Mouse (Mus musculus) forebrain, embryonic 11.5 days (tissue): ENCODE data around the gene Scyl3. TPM values are rescaled to one million over a fixed set of nuclear protein-coding genes. Genes with fewer than 3 reads are reported as not detected.
A peak's percentile ranks its signal among the peaks of the same experiment; 100 is the strongest.

Source experiments
- ATAC-seq: fragments of 200-750 bp; cut with Nextera tagmentation; replicated peaks from 2 replicates; pipeline ENCODE4 v1.8.0; 2017; ENCODE audit warnings: moderate TSS enrichment; ENCODE audit not compliant: low FRiP score
- DNase-seq: peaks from one replicate; pipeline ENCODE4 v3.0.0-alpha.2; 2017; ENCODE audit warnings: low spot score
- H3K27ac ChIP-seq: fragments of 300-500 bp; sonication (generic); 2 replicates; pipeline ENCODE4 v1.5.1; 2014; ENCODE audit warnings: low read depth, low read length
- H3K27me3 ChIP-seq: fragments of 300-500 bp; sonication (generic); 2 replicates; pipeline ENCODE4 v1.6.1; 2014; ENCODE audit warnings: mild to moderate bottlenecking, low read length, mixed read lengths; ENCODE audit not compliant: control insufficient read depth, insufficient read depth
- H3K36me3 ChIP-seq: fragments of 300-500 bp; sonication (generic); 2 replicates; pipeline ENCODE4 v1.6.1; 2014; ENCODE audit warnings: mild to moderate bottlenecking, low read length, moderate library complexity, mixed read lengths; ENCODE audit not compliant: control insufficient read depth, insufficient read depth
- H3K4me1 ChIP-seq: fragments of 300-500 bp; sonication (generic); replicated peaks from 2 replicates; pipeline ENCODE4 v1.6.1; 2014; ENCODE audit warnings: low read length, mixed read lengths; ENCODE audit not compliant: control insufficient read depth, insufficient read depth
- H3K4me2 ChIP-seq: fragments of 300-500 bp; sonication (generic); 2 replicates; pipeline ENCODE4 v1.6.1; 2014; ENCODE audit warnings: low read depth, mild to moderate bottlenecking, low read length, moderate library complexity, mixed read lengths; ENCODE audit not compliant: severe bottlenecking
- H3K4me3 ChIP-seq: fragments of 300-500 bp; sonication (generic); 2 replicates; pipeline ENCODE4 v1.5.1; 2014; ENCODE audit warnings: low read depth, low read length
- H3K9ac ChIP-seq: fragments of 300-500 bp; sonication (generic); 2 replicates; pipeline ENCODE4 v1.6.1; 2014; ENCODE audit warnings: low read length
- H3K9me3 ChIP-seq: fragments of 300-500 bp; sonication (generic); 2 replicates; pipeline ENCODE4 v1.6.1; 2016; ENCODE audit warnings: low read length, mixed read lengths; ENCODE audit not compliant: control insufficient read depth
- WGBS: fragments of 180-500 bp; shearing (Covaris S2); extraction: QIAGEN DNeasy Blood & Tissue Kit; methylation state at CpG from one replicate; pipeline ENCODE4 v1.1.7; 2014; 5-methylcytosine and 5-hydroxymethylcytosine counted together
- polyA plus RNA-seq: library from polyadenylated mRNA; unstranded; fragments of >200 nt; fragmentation: Nextera tagmentation; extraction: Ambion mirVana; gene quantifications from 2 replicates; pipeline ENCODE4 v1.2.1, GENCODE M21; 2014

Gene Scyl3
- 20.1 and 21.3 TPM in 2 replicates for polyA plus RNA-seq

- Histone ChIP-seq H3K4me1 (peaks cover 3% of the 10 kb centered on the region; the same call in 1 of the 2 replicates), H3K4me3 (peak within 1 kb of the TSS; percentile 89), H3K9me3 (no peaks in the 10 kb centered on the region), H3K9ac (peak within 1 kb of the TSS; percentile 93), H3K27ac (no peak within 1 kb of the TSS), H3K36me3 (no peaks in the 10 kb centered on the region), H3K27me3 (no peaks in the 10 kb centered on the region), H3K4me2 (peak within 1 kb of the TSS; percentile 64)
- no peak for DNase-seq
- 74% methylated on average over 7 of the region's 7 CpGs for WGBS
- ATAC-seq: 0 out of 2 replicates have a peak, but pooled peaks have one; percentile 0
Measured at GRCm38 (mm10) chr1:163928846-163929245, at the start of gene Scyl3. Gene Scyl3 (plus strand): TSS chr1:163929100.

GRCm38 (mm10) chr1:163889629-163890028 lies 39.3 kb upstream of the Scyl3 start:
- Histone ChIP-seq H3K4me1 (no peaks in the 10 kb centered on the region), H3K27ac (no peak overlapping the region), H3K9ac (no peak overlapping the region), H3K4me3 (no peak overlapping the region), H3K36me3 (no peaks in the 10 kb centered on the region), H3K9me3 (no peaks in the 10 kb centered on the region), H3K4me2 (no peak overlapping the region), H3K27me3 (no peaks in the 10 kb centered on the region)
- DNase-seq (no peak), ATAC-seq (no peak)

- 92% methylated on average over 5 of the region's 5 CpGs for WGBS
- H3K4me3 ChIP-seq: no peak overlapping the region
- DNase-seq (no peak), ATAC-seq (no peak)
- H3K4me2 ChIP-seq: no peak overlapping the region
- no peaks in the 10 kb centered on the region for H3K9me3 ChIP-seq
- H3K9ac ChIP-seq: no peak overlapping the region
- H3K4me1 ChIP-seq: no peaks in the 10 kb centered on the region
- H3K27me3 ChIP-seq: no peaks in the 10 kb centered on the region
- no peak overlapping the region for H3K27ac ChIP-seq
- H3K36me3 ChIP-seq: no peaks in the 10 kb centered on the region
Measured at GRCm38 (mm10) chr1:163893294-163893693, 35.6 kb upstream of the Scyl3 start.

GRCm38 (mm10) chr1:163893774-163894527 lies 34.9 kb upstream of the Scyl3 start:
- 76% methylated on average over 11 of the region's 11 CpGs for WGBS
- no peak overlapping the region for H3K9ac ChIP-seq
- H3K27ac ChIP-seq: no peak overlapping the region
- ATAC-seq (no peak), DNase-seq (no peak)
- no peak overlapping the region for H3K4me2 ChIP-seq
- no peaks in the 10 kb centered on the region for H3K27me3 ChIP-seq
- H3K9me3 ChIP-seq: no peaks in the 10 kb centered on the region
- no peaks in the 10 kb centered on the region for H3K4me1 ChIP-seq
- no peaks in the 10 kb centered on the region for H3K36me3 ChIP-seq
- no peak overlapping the region for H3K4me3 ChIP-seq

- no peak overlapping the region for H3K4me3 ChIP-seq
- ATAC-seq: no peak
Measured at GRCm38 (mm10) chr1:163898291-163898764, 30.6 kb upstream of the Scyl3 start.

GRCm38 (mm10) chr1:163899575-163899974 lies 29.3 kb upstream of the Scyl3 start:
- no peaks in the 10 kb centered on the region for H3K27me3 ChIP-seq
- ATAC-seq (no peak), DNase-seq (no peak)
- no peak overlapping the region for H3K27ac ChIP-seq
- H3K36me3 ChIP-seq: no peaks in the 10 kb centered on the region
- H3K4me2 ChIP-seq: no peak overlapping the region
- no peaks in the 10 kb centered on the region for H3K4me1 ChIP-seq
- H3K9ac ChIP-seq: no peak overlapping the region
- H3K4me3 ChIP-seq: no peak overlapping the region
- 88% methylated on average over 2 of the region's 2 CpGs for WGBS
- H3K9me3 ChIP-seq: no peaks in the 10 kb centered on the region

More at GRCm38 (mm10) chr1:163898291-163898764, 30.6 kb upstream of the Scyl3 start:
- Histone ChIP-seq H3K4me1 (no peaks in the 10 kb centered on the region), H3K9ac (no peak overlapping the region), H3K36me3 (no peaks in the 10 kb centered on the region), H3K9me3 (no peaks in the 10 kb centered on the region), H3K27me3 (no peaks in the 10 kb centered on the region), H3K4me2 (no peak overlapping the region), H3K27ac (no peak overlapping the region)
- no peak for DNase-seq
- 70% methylated on average over 5 of the region's 5 CpGs for WGBS

- 87% methylated on average over 2 of the region's 2 CpGs for WGBS
- H3K9me3 ChIP-seq: no peaks in the 10 kb centered on the region
- H3K36me3 ChIP-seq: no peaks in the 10 kb centered on the region
Measured at GRCm38 (mm10) chr1:163900168-163900567, 28.7 kb upstream of the Scyl3 start.

GRCm38 (mm10) chr1:163903411-163903810 lies 25.5 kb upstream of the Scyl3 start:
- WGBS: 90% methylated on average over 3 of the region's 3 CpGs
- no peaks in the 10 kb centered on the region for H3K9me3 ChIP-seq
- no peak overlapping the region for H3K4me3 ChIP-seq
- no peak overlapping the region for H3K4me2 ChIP-seq
- no peak for ATAC-seq
- H3K27ac ChIP-seq: no peak overlapping the region
- no peak overlapping the region for H3K9ac ChIP-seq
- H3K4me1 ChIP-seq: no peaks in the 10 kb centered on the region
- H3K27me3 ChIP-seq: no peaks in the 10 kb centered on the region
- H3K36me3 ChIP-seq: no peaks in the 10 kb centered on the region
- no peak for DNase-seq

More at GRCm38 (mm10) chr1:163900168-163900567, 28.7 kb upstream of the Scyl3 start:
- Histone ChIP-seq H3K27me3 (no peaks in the 10 kb centered on the region), H3K4me1 (no peaks in the 10 kb centered on the region), H3K4me3 (no peak overlapping the region), H3K9ac (no peak overlapping the region), H3K4me2 (no peak overlapping the region), H3K27ac (no peak overlapping the region)
- ATAC-seq: no peak
- no peak for DNase-seq
